Mouse (Mus musculus): Measurements from ENCODE around the gene Chrng.
A peak's percentile ranks its signal among the peaks of the same experiment; 100 is the strongest.

Gene Chrng

DNA sequence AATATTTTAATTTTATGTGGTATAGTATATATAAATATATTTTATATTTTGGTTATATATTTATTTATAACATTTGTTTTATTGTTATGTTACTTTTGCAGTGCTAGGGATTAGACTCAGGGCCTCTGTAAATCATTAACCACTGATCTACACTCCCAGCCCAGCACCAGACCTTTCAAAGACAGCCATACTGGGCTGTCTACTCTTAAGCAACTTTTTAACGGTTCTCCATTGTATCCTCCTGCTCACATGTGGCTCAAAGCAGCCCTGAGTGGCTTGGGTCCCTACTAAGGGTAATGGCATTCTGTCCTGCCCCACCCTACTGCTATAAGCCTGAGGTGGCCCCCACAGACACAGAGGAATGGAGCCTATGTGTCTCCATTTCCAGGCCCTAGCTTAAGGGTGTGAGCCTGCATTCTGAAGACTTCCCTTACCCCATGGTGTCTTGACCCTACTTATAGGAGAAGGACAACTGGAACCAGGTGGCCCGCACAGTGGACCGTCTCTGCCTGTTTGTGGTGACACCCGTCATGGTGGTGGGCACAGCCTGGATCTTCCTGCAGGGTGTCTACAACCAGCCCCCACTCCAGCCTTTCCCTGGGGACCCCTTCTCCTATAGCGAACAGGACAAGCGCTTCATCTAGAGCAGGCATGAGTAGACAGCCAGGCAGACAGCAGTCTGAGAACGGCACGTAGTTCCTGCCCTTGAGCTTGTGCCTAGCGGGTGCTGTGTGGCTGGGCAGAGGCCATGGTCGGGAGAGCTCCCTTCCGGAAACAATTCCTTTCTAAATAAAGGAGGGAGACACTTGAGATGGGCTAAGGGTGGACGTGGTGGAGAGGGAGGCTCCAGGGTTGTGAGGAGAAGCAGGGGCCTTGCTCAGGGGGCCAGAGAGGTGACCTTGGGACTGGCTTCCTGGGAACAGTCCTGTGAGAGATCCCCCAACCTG lies 6.1 kb upstream of the Chrng start:
- DNase-seq (ENCODE audit: low read depth), result no peak

DNA sequence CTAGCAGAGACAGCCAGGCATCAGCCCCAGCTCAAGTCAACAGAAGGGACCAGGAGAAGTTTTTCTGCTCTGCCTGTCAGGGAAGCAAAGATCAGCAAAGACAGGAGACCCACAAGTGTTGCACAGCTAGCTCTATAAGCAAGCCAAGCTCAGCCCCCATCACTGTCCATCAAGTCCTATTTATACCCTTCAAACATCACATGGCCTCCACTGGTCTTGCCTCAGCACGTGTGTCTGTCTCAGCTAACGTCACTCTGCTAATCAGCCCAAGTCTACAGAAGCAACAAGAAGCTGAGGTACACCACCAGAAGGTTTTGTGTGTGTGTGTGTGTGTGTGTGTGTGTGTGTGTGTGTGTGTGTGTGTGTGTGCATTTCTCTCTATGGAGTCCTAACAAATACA lies 3.6 kb upstream of the Chrng start:
- DNase-seq (ENCODE audit: low read depth), result no peak

DNA sequence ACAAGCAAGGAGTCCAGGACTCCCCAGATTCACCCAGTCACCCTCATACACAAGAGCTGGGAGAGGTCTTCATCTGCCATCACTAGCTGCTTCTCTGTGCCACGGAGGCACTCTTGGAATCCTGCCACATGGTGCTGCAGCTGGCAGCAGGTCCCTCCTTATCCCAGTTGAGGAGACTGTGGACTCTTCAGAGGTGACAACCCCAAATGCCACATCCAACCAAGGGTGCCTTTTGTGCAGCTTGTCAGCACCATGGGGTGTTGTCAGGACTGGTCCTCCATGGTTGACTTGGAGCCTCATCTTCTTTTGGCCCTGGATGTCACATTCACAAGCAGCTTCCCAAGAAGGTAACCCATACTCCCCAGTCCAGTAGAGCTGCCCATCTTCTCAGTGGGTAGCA lies 2.6 kb upstream of the Chrng start:
- DNase-seq (ENCODE audit: low read depth), result no peak

DNA sequence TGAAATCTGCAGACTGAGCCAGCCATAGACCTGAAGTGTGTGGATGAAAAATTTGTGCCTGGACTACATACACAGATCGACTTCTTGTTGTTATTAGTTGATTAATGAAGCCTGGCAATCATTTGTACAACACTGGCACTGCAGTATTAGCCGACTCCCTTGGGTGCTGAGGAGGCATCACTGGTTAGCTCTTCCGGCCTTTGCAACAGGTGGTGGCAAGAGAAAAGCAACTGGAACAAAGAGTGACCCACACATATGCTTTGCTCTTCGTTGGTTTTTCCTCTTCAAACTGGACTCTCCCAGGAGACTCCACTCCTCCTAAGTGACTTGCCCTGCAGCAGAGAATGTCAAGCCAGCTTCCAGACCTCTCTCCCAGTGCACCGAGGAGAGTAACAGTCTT lies 678 bp upstream of the Chrng start:
- no peak for DNase-seq (ENCODE audit: low read depth)

- DNase-seq (ENCODE audit: low read depth), result no peak
These were observed 581 bp downstream of the Chrng start for GRCm38 (mm10) chr1:87205038-87205437.

GRCm38 (mm10) chr1:87205502-87205901 lies 1.0 kb downstream of the Chrng start:
- no peak for DNase-seq (ENCODE audit: low read depth)

DNA sequence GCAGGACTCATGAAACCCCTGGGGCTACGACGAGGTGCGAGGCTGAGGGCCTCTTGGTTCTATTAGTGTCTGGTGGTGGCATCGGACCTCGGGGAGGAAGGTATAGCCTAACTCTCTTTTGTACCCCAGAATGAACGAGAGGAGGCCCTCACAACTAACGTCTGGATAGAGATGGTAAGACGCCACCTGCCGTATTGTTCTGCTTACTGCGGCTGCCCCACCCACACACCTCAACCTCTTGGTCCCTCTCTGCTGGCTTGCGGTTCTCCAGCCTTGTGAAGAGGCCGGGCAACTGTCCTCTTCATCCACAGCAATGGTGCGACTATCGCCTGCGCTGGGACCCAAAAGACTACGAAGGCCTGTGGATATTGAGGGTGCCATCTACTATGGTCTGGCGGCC lies 1.9 kb downstream of the Chrng start:
- DNase-seq (ENCODE audit: low read depth), result no peak

DNA sequence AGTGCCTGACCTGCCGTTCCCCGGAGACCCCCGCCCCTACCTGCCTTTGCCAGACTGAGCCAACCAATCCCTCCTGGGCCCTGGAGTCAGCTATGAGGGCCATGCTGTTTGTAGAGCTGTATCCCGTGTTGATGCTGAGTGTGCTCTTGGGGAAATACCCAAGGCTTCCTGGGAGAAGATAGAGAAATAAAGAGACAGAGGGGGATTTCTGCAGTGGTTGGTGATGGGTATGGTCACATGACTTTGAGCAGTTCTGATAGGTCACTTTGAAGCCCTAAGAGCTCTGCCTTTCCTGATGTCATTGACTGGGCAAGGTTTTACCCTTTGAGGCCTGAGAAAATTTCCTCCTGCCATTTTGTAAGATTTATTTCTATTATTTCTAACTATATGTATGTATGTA lies 7.0 kb downstream of the Chrng start:
- no peak for DNase-seq (ENCODE audit: low read depth)

- DNase-seq (ENCODE audit: low read depth), result peak; percentile 90
These were observed 9.6 kb downstream of the Chrng start, which contains the start of gene Eif4e2 for GRCm38 (mm10) chr1:87213735-87214704. TSS of gene Eif4e2 (plus strand) at chr1:87213914.

DNA sequence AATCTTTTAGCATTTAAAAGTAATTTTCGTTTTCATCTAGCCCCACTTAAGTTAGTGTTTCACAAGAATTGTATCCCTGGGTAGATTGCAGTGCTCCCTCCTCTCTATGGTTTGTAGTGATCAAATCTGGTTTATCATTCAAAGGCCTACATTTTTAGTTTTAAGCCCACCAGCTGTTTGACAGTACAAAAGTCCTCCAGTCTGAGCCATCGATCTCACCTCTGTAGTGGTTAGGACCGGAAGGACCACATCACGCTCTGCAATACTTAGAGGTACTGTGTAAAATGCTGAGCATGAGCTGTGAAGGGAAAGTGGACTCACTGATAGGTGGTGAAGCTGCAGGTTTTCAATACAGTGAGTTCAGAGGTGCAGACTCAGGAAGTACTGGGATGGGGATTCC lies 10.3 kb downstream of the Chrng start:
- DNase-seq (ENCODE audit: low read depth), result no peak

GRCm38 (mm10) chr1:87217938-87218337 lies 13.5 kb downstream of the Chrng start:
- DNase-seq (ENCODE audit: low read depth), result no peak

DNA sequence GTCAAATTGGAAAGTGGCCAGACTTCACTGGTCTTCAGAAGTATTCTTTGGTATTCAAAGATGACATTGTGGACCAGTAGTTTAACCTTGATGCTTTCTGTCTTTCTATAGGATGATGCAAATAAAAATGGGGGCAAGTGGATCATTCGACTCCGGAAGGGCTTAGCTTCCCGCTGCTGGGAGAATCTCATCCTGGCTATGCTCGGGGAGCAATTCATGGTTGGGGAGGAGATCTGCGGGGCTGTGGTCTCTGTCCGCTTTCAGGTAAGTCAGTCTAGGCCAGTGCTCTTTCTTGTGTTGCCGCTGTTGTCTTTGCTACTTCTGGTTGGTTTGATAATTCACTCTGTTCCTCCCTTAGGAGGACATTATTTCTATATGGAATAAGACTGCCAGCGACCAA lies 21.3 kb downstream of the Chrng start:
- no peak for DNase-seq (ENCODE audit: low read depth)

GRCm38 (mm10) chr1:87226409-87227159 lies 22.1 kb downstream of the Chrng start:
- DNase-seq (ENCODE audit: low read depth), result no peak

- no peak for DNase-seq (ENCODE audit: low read depth)
These were observed 22.7 kb downstream of the Chrng start for GRCm38 (mm10) chr1:87227160-87227550.

- no peak for DNase-seq (ENCODE audit: low read depth)
These were observed 26.1 kb downstream of the Chrng start for GRCm38 (mm10) chr1:87230606-87231005.

DNA sequence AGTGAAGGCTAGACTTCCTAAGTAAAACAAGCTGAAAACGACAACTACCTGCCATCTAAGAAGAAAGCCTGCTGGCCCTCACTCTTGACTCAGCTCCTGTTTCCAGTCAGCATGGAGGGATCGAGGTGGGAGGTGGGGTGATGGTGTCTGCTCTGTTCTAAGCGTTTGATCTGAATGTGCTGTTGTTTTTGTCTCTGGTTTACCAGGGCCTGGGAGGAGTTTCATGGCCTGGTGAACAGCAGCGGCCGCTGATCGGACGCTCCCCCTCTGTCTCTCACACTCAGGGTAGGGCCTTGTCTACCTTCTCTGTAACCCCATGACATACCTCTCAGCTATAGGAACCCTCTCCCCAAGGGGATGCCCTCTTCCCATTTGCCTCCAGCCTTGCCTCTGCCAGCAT lies 27.7 kb downstream of the Chrng start:
- no peak for DNase-seq (ENCODE audit: low read depth)

DNA sequence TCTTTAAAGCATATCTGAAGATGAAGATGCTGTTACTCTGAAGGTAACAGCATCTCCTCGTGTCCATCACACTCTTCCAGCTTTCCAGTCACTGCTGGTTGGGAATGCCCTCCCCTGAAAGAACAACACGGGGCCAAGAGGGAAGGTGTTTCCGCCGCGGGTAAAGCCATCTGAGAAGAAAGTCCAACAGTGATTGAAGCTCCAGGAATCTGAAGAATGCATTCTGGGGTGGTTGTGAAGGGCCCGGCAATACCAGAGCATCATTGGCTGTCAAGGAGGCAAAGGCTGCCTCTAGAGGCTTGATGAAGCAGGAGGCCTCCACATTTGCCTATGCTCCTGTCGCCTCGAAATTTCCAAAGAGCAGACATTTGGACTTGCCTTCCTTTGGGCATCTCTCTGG lies 34.6 kb downstream of the Chrng start:
- DNase-seq (ENCODE audit: low read depth), result no peak

- DNase-seq (ENCODE audit: low read depth), result no peak
These were observed 38.6 kb downstream of the Chrng start for GRCm38 (mm10) chr1:87243021-87243420.

DNA sequence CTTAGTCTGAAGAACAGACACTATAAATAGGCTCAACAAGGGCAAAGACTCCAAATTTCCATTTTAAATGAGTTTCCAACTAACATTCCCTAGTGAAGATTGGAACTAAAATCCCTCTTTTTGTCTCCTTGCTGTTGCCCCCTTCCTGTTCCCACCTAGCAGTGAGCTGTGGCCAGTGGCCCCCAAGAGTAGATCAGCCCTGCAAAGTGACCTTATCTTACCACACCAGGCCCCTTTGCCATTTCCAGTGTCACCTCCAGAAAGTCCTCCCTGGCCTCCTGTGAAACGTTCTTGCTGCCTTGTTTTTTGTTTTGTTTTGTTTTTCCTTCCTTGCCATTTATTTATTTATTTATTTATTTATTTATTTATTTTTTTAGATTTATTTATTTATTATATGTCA lies 41.0 kb downstream of the Chrng start:
- DNase-seq (ENCODE audit: low read depth), result no peak

DNA sequence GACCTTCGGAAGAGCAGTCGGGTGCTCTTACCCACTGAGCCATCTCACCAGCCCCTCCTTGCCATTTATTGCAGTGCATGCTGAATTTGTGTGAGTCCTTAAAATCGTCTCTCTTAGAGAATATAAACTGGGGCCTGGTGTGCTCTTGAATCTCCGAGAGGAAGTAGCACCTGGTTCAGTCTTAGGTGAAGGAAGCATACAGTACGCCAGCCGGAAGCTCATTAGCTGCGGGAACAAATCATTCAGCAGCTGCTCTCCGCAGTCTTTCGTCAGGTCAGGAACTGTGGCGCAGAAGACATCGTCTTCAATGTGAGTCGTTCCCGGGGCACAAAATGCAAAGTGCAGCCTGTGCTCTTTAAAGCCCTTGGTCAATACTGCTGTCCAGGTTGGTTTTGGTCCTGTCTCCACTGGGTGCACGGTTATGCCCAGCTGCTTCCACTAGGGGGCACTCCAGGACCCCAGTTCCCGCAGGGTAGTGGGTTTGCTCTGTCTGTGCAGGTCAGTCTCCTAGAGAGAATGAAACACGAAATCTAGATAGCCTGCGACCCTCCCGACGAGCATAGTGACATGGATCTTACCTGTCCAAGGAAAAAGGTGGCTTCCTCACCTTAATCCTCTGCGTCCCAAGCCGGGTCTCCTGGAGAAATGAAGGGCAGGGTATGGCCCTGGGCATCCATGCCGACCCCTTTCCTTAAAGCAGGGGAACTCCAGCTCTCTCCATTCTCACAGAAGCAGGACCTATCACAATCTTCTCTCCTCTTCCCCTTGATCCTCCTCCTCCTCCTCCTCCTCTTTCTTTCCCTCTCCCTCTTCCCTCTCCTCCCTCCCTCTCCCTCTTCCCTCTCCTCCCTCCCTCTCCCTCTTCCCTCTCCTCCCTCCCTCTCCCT lies 41.7 kb downstream of the Chrng start:
- peak; percentile 58 for DNase-seq (ENCODE audit: low read depth)

- no peak for DNase-seq (ENCODE audit: low read depth)
These were observed 47.7 kb downstream of the Chrng start for GRCm38 (mm10) chr1:87252040-87252609.

All from c-Kit-positive CD71-negative TER-119-negative erythroid progenitor cells, embryonic 14.5 days (primary cell).